Mouse (Mus musculus): ENCODE results near the gene Lst1.

DNA sequence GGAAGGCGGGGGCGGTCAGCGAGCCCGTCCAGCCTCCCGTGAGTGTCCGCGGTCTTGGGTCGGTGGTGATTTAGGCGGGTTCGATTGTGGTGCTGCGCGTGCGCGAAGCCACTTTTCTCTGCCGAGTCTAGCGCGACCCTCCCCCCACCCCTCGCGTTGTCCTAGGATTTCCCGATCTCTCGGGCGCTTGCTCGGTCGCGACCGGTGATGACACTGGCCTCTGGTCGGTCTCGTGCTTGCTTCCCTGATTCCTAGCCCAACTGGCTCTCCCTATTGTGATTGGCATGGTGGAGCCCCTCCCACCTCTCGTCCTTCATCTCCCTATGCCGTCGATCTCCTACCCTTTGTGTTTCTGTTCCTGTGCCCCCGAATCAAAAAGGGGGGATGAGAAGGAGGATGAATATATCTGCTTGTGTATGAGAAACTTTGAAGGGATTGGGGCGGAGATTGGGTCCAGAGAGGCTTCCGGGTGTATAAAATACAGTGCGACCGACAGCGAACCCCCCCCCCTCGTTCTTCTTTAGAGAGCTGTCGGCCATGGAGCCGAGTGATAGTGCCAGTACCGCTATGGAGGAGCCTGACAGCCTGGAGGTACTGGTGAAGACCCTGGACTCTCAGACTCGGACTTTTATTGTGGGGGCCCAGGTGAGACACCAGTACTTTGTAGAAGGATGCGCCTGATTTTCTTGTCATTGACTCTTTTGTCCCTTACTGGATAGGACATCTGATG is 52.5 kb downstream of the Lst1 start:
- TF ChIP-seq CTCF (IDR thresholded peaks at IDR 0.05; ENCODE audit: borderline replicate concordance, insufficient read depth, low read length) (no peak), POLR2A (IDR thresholded peaks at IDR 0.05; ENCODE audit: low read depth, low read length) (no peak; the same call in 1 of the 2 replicates)

Data from embryonic fibroblast, embryonic 13.5 days (primary cell).